Mouse (Mus musculus) myocyte (in vitro differentiated cells): ENCODE results near the gene Gja6. TPM values are rescaled to one million over a fixed set of nuclear protein-coding genes. Genes with fewer than 3 reads are reported as not detected.

Source experiments
- H3K27me3 ChIP-seq: one replicate; pipeline ENCODE4 v1.6.1; 2011; ENCODE audit not compliant: control insufficient read depth, insufficient read depth, insufficient read length
- H3K36me3 ChIP-seq: one replicate; pipeline ENCODE4 v1.6.1; 2011; ENCODE audit not compliant: control insufficient read depth, insufficient read depth
- H3K4me2 ChIP-seq: one replicate; pipeline ENCODE4 v1.6.1; 2011; ENCODE audit warnings: low read depth, control low read depth
- H3K4me3 ChIP-seq: one replicate; pipeline ENCODE4 v1.5.1; 2011; ENCODE audit warnings: mild to moderate bottlenecking, control low read depth, moderate library complexity
- H3K79me2 ChIP-seq: one replicate; pipeline ENCODE4 v1.6.1; 2011; ENCODE audit not compliant: control insufficient read depth, insufficient read depth
- H3ac ChIP-seq: one replicate; pipeline ENCODE4 v1.6.1; 2011; ENCODE audit not compliant: control insufficient read depth, insufficient read length
- E2F4 ChIP-seq: IDR thresholded peaks from one replicate; pipeline ENCODE4 v1.6.1; 2011; ENCODE audit warnings: mild to moderate bottlenecking, control low read depth, moderate library complexity; ENCODE audit not compliant: insufficient read depth
- SRF ChIP-seq: IDR thresholded peaks from one replicate; pipeline ENCODE4 v1.6.1; 2011; ENCODE audit warnings: low read depth; ENCODE audit not compliant: control insufficient read depth, insufficient read length
- TCF12 ChIP-seq: IDR thresholded peaks from one replicate; pipeline ENCODE4 v1.6.1; 2011; ENCODE audit warnings: mild to moderate bottlenecking, control low read depth; ENCODE audit not compliant: poor library complexity, insufficient read depth, severe bottlenecking
- polyA plus RNA-seq: library from polyadenylated mRNA; unstranded; fragments of >200 nt; fragmentation: generic; extraction: Trizol; gene quantifications from one replicate; pipeline ENCODE4 v1.2.1, GENCODE M21; 2012; ENCODE audit warnings: missing spikeins

Gene Gja6
- polyA plus RNA-seq, 1 experiment: 0.19 TPM

- Histone ChIP-seq H3K4me3 (no peak overlapping the region), H3K27me3 (no peaks in the 10 kb centered on the region), H3K4me2 (no peak overlapping the region), H3K79me2 (no peaks in the 10 kb centered on the region), H3ac (no peak overlapping the region), H3K36me3 (no peaks in the 10 kb centered on the region)
- TF ChIP-seq TCF12 (no peak), SRF (no peak), E2F4 (no peak)
Observed at GRCm38 (mm10) chrX:160863689-160864383, 43.0 kb downstream of the Gja6 start.

Other genes starting within 250 kb of the Gja6 start
- gene Ppef1, start 171.3 kb downstream of the Gja6 start, polyA plus RNA-seq: 1.1 TPM
- 0.02 TPM for gene Rs1, start 139.0 kb downstream of the Gja6 start, polyA plus RNA-seq
- gene Cdkl5, start 87.7 kb upstream of the Gja6 start, polyA plus RNA-seq: 0.43 TPM
- not detected for gene Scml2, start 210.1 kb upstream of the Gja6 start, polyA plus RNA-seq